Mouse (Mus musculus): Measurements from ENCODE around the gene Olfr1189.
"Not testable (repeated sequence)": the region's sequence is repeated elsewhere in the genome, so short reads cannot be mapped to it uniquely, and the experiment has no call there.

Olfr1189 gene

GRCm38 (mm10) chr2:88586154-88586553, at the start of gene Olfr1189:
Olfr1189 (plus strand) TSS chr2:88586454.
- no peak for DNase-seq (ENCODE audit: low read depth)

- no peak for DNase-seq (ENCODE audit: low read depth)
These were observed 29.6 kb upstream of the Olfr1189 start, which contains the start of gene Olfr1188 for GRCm38 (mm10) chr2:88556635-88557034. Olfr1188 (plus strand) TSS chr2:88556935.

DNA sequence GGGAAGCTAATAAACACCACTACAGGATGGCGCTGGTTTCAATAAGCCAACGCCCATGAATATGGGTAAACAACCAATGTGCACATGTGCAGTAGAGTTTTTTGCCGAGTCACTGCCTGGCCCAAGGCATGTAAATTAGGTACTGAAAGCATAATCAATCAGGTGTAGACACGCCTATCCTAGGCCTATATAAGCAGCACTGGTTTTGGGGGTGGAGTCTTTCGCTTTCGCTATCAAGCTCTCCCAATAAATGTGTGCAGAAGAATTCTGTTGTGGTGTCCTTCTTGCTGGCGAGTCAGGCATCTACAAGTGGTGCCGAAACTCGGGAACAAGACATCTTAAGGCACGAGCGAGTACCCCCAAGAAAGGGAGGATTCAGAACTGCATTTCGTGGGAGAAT, 13.6 kb upstream of the Olfr1189 start:
- DNase-seq (ENCODE audit: low read depth) = not testable (repeated sequence)

- DNase-seq (ENCODE audit: low read depth) = not testable (repeated sequence)
These were observed 54.0 kb downstream of the Olfr1189 start, which contains the start of gene Olfr1191-ps1 for GRCm38 (mm10) chr2:88640242-88640641. Olfr1191-ps1 (plus strand) TSS chr2:88640542.

Measured in fibroblast of lung, adult 2 months (primary cell).